Mouse (Mus musculus) kidney, embryonic 14.5 days (tissue): ENCODE results near the gene Crhr2. TPM values are rescaled to one million over a fixed set of nuclear protein-coding genes. Genes with fewer than 3 reads are reported as not detected.

Experiments
- ATAC-seq: fragments of 200-750 bp; cut with Nextera tagmentation; 2 replicates; pipeline ENCODE4 v1.8.0; 2017; ENCODE audit warnings: moderate number of reproducible peaks, mild to moderate bottlenecking, moderate TSS enrichment, moderate library complexity; ENCODE audit not compliant: low FRiP score, low TSS enrichment
- H3K27ac ChIP-seq: fragments of 300-500 bp; sonication (generic); 2 replicates; pipeline ENCODE4 v1.5.1; 2014; ENCODE audit warnings: low read depth, mild to moderate bottlenecking, low read length, moderate library complexity, mixed read lengths
- H3K27me3 ChIP-seq: fragments of 300-500 bp; sonication (generic); 2 replicates; pipeline ENCODE4 v1.6.1; 2014; ENCODE audit warnings: mild to moderate bottlenecking, low read length; ENCODE audit not compliant: control insufficient read depth, insufficient read depth
- H3K36me3 ChIP-seq: fragments of 300-500 bp; sonication (generic); 2 replicates; pipeline ENCODE4 v1.6.1; 2014; ENCODE audit warnings: low read length, mixed read lengths; ENCODE audit not compliant: control insufficient read depth, insufficient read depth
- H3K4me1 ChIP-seq: fragments of 300-500 bp; sonication (generic); 2 replicates; pipeline ENCODE4 v1.6.1; 2014; ENCODE audit warnings: low read length, mixed read lengths; ENCODE audit not compliant: control insufficient read depth, insufficient read depth
- H3K4me2 ChIP-seq: fragments of 300-500 bp; sonication (generic); replicated peaks from 2 replicates; pipeline ENCODE4 v1.6.1; 2014; ENCODE audit warnings: low read depth, mild to moderate bottlenecking, low read length
- H3K4me3 ChIP-seq: fragments of 300-500 bp; sonication (generic); 2 replicates; pipeline ENCODE4 v1.5.1; 2014; ENCODE audit warnings: mild to moderate bottlenecking, low read length
- H3K9ac ChIP-seq: fragments of 300-500 bp; sonication (generic); 2 replicates; pipeline ENCODE4 v1.6.1; 2014; ENCODE audit warnings: low read depth, mild to moderate bottlenecking, low read length, moderate library complexity
- H3K9me3 ChIP-seq: fragments of 300-500 bp; sonication (generic); 2 replicates; pipeline ENCODE4 v1.6.1; 2016; ENCODE audit warnings: low read length; ENCODE audit not compliant: control insufficient read depth
- WGBS: fragments of 180-500 bp; shearing (Covaris S2); extraction: QIAGEN DNeasy Blood & Tissue Kit; methylation state at CpG from one replicate; pipeline ENCODE4 v1.1.7; 2014; 5-methylcytosine and 5-hydroxymethylcytosine counted together
- polyA plus RNA-seq: library from polyadenylated mRNA; unstranded; fragments of >200 nt; fragmentation: Nextera tagmentation; extraction: Ambion mirVana; gene quantifications from 2 replicates; pipeline ENCODE4 v1.2.1, GENCODE M21; 2014

Gene Crhr2
- polyA plus RNA-seq, 1 experiment from 2014 or later, result not detected

GRCm38 (mm10) chr6:55169818-55170217, 37.0 kb upstream of the Crhr2 start:
- Histone ChIP-seq H3K9me3 (no peaks in the 10 kb centered on the region), H3K4me1 (0 out of 2 replicates have a peak, but pooled peaks cover 6% of the 10 kb centered on the region), H3K27ac (no peak overlapping the region), H3K4me3 (no peak overlapping the region), H3K9ac (no peak overlapping the region), H3K36me3 (no peaks in the 10 kb centered on the region), H3K4me2 (no peak overlapping the region), H3K27me3 (0 out of 2 replicates have a peak, but pooled peaks cover 2% of the 10 kb centered on the region)
- ATAC-seq, result no peak
- WGBS, result 65% methylated on average over 5 of the region's 5 CpGs

- no peaks in the 10 kb centered on the region for H3K4me1 ChIP-seq
- no peak overlapping the region for H3K9ac ChIP-seq
- no peak overlapping the region for H3K27ac ChIP-seq
- 47% methylated on average over 7 of the region's 7 CpGs for WGBS
- no peak overlapping the region for H3K4me3 ChIP-seq
- no peaks in the 10 kb centered on the region for H3K9me3 ChIP-seq
- H3K4me2 ChIP-seq, result no peak overlapping the region
- 0 out of 2 replicates have a peak, but pooled peaks cover 2% of the 10 kb centered on the region for H3K27me3 ChIP-seq
- H3K36me3 ChIP-seq, result no peaks in the 10 kb centered on the region
- 0 out of 2 replicates have a peak, but pooled peaks have one; percentile 39 for ATAC-seq
Measured at GRCm38 (mm10) chr6:55166777-55167463, 34.1 kb upstream of the Crhr2 start.

GRCm38 (mm10) chr6:55163046-55163584, 30.3 kb upstream of the Crhr2 start:
- no peak for ATAC-seq
- no peak overlapping the region for H3K4me2 ChIP-seq
- H3K4me1 ChIP-seq, result no peaks in the 10 kb centered on the region
- no peak overlapping the region for H3K9ac ChIP-seq
- 82% methylated on average over 8 of the region's 8 CpGs for WGBS
- 0 out of 2 replicates have a peak, but pooled peaks cover 2% of the 10 kb centered on the region for H3K27me3 ChIP-seq
- no peak overlapping the region for H3K4me3 ChIP-seq
- H3K9me3 ChIP-seq, result no peaks in the 10 kb centered on the region
- no peaks in the 10 kb centered on the region for H3K36me3 ChIP-seq
- H3K27ac ChIP-seq, result no peak overlapping the region

GRCm38 (mm10) chr6:55161311-55161761, 28.5 kb upstream of the Crhr2 start:
- no peak overlapping the region for H3K9ac ChIP-seq
- no peaks in the 10 kb centered on the region for H3K9me3 ChIP-seq
- H3K27ac ChIP-seq, result no peak overlapping the region
- H3K36me3 ChIP-seq, result no peaks in the 10 kb centered on the region
- 75% methylated on average over 5 of the region's 5 CpGs for WGBS
- H3K4me3 ChIP-seq, result no peak overlapping the region
- no peaks in the 10 kb centered on the region for H3K4me1 ChIP-seq
- H3K27me3 ChIP-seq, result 0 out of 2 replicates have a peak, but pooled peaks cover 2% of the 10 kb centered on the region
- ATAC-seq, result no peak
- no peak overlapping the region for H3K4me2 ChIP-seq

- 71% methylated on average over 1 of the region's 1 CpGs for WGBS
- no peak overlapping the region for H3K9ac ChIP-seq
- ATAC-seq, result no peak
- H3K27ac ChIP-seq, result no peak overlapping the region
- no peaks in the 10 kb centered on the region for H3K27me3 ChIP-seq
- no peak overlapping the region for H3K4me3 ChIP-seq
- H3K36me3 ChIP-seq, result no peaks in the 10 kb centered on the region
- H3K4me1 ChIP-seq, result no peaks in the 10 kb centered on the region
- H3K9me3 ChIP-seq, result no peaks in the 10 kb centered on the region
- no peak overlapping the region for H3K4me2 ChIP-seq
Measured at GRCm38 (mm10) chr6:55159256-55159655, 26.4 kb upstream of the Crhr2 start.

GRCm38 (mm10) chr6:55152226-55152625, 19.4 kb upstream of the Crhr2 start:
- Histone ChIP-seq H3K27me3 (no peaks in the 10 kb centered on the region), H3K4me1 (no peaks in the 10 kb centered on the region), H3K4me3 (no peak overlapping the region), H3K9me3 (no peaks in the 10 kb centered on the region), H3K27ac (no peak overlapping the region), H3K4me2 (no peak overlapping the region), H3K36me3 (no peaks in the 10 kb centered on the region), H3K9ac (no peak overlapping the region)
- no peak for ATAC-seq
- WGBS, result 94% methylated on average over 3 of the region's 3 CpGs

GRCm38 (mm10) chr6:55146138-55146537, 13.3 kb upstream of the Crhr2 start:
- 48% methylated on average over 4 of the region's 4 CpGs for WGBS

GRCm38 (mm10) chr6:55145285-55145684, 12.5 kb upstream of the Crhr2 start:
- no peak overlapping the region for H3K4me2 ChIP-seq
- no peak overlapping the region for H3K27ac ChIP-seq
- H3K4me3 ChIP-seq, result no peak overlapping the region
- no peaks in the 10 kb centered on the region for H3K4me1 ChIP-seq
- no peaks in the 10 kb centered on the region for H3K27me3 ChIP-seq
- no peak for ATAC-seq
- H3K36me3 ChIP-seq, result no peaks in the 10 kb centered on the region
- WGBS, result 48% methylated on average over 5 of the region's 5 CpGs
- no peak overlapping the region for H3K9ac ChIP-seq
- no peaks in the 10 kb centered on the region for H3K9me3 ChIP-seq

More at GRCm38 (mm10) chr6:55146138-55146537, 13.3 kb upstream of the Crhr2 start:
- Histone ChIP-seq H3K36me3 (no peaks in the 10 kb centered on the region), H3K27me3 (no peaks in the 10 kb centered on the region), H3K4me1 (no peaks in the 10 kb centered on the region), H3K9me3 (no peaks in the 10 kb centered on the region), H3K9ac (no peak overlapping the region), H3K4me3 (no peak overlapping the region), H3K27ac (no peak overlapping the region), H3K4me2 (no peak overlapping the region)
- ATAC-seq, result no peak

- H3K9ac ChIP-seq, result no peak overlapping the region
- H3K27me3 ChIP-seq, result no peaks in the 10 kb centered on the region
- no peak overlapping the region for H3K27ac ChIP-seq
- H3K4me2 ChIP-seq, result no peak overlapping the region
- H3K9me3 ChIP-seq, result peaks cover 2% of the 10 kb centered on the region; the same call in 1 of the 2 replicates
- H3K36me3 ChIP-seq, result no peaks in the 10 kb centered on the region
- no peak for ATAC-seq
- H3K4me3 ChIP-seq, result no peak overlapping the region
- H3K4me1 ChIP-seq, result no peaks in the 10 kb centered on the region
Measured at GRCm38 (mm10) chr6:55138343-55138742, 5.5 kb upstream of the Crhr2 start.
